Mouse (Mus musculus): ENCODE measurements around the gene Gm13539. TPM values are rescaled to one million over a fixed set of nuclear protein-coding genes. Genes with fewer than 3 reads are reported as not detected.

The Gm13539 gene
- polyA plus RNA-seq, 1 experiment from 2014 or later = not detected

Other genes starting within 250 kb of the Gm13539 start
- gene Traf2, start 235.3 kb upstream of the Gm13539 start, polyA plus RNA-seq (2014; fragmentation: Nextera tagmentation; extraction: Ambion mirVana) = 12.6 and 14.8 TPM in 2 replicates
- 373 and 390 TPM in 2 replicates for gene Edf1, start 224.4 kb upstream of the Gm13539 start, polyA plus RNA-seq (2014; fragmentation: Nextera tagmentation; extraction: Ambion mirVana)
- gene Mamdc4, start 207.4 kb upstream of the Gm13539 start, polyA plus RNA-seq (2014; fragmentation: Nextera tagmentation; extraction: Ambion mirVana) = 2.2 and 2.3 TPM in 2 replicates
- 184 and 209 TPM in 2 replicates for gene Phpt1, start 207.0 kb upstream of the Gm13539 start, polyA plus RNA-seq (2014; fragmentation: Nextera tagmentation; extraction: Ambion mirVana)
- gene Ajm1, start 200.5 kb upstream of the Gm13539 start, polyA plus RNA-seq (2014; fragmentation: Nextera tagmentation; extraction: Ambion mirVana) = 8.1 and 13.3 TPM in 2 replicates
- 64.2 and 66.6 TPM in 2 replicates for gene Rabl6, start 173.7 kb upstream of the Gm13539 start, polyA plus RNA-seq (2014; fragmentation: Nextera tagmentation; extraction: Ambion mirVana)
- gene Ccdc183, start 164.6 kb upstream of the Gm13539 start, polyA plus RNA-seq (2014; fragmentation: Nextera tagmentation; extraction: Ambion mirVana) = 0.33 and 0.43 TPM in 2 replicates
- gene Tmem141, start 160.3 kb upstream of the Gm13539 start, polyA plus RNA-seq (2014; fragmentation: Nextera tagmentation; extraction: Ambion mirVana) = 48.5 and 55.3 TPM in 2 replicates
- 0.63 and 3.3 TPM in 2 replicates for gene Fcna, start 154.2 kb upstream of the Gm13539 start, polyA plus RNA-seq (2014; fragmentation: Nextera tagmentation; extraction: Ambion mirVana)
- not detected in 2 replicates for gene Lcn8, start 129.1 kb upstream of the Gm13539 start, polyA plus RNA-seq (2014; fragmentation: Nextera tagmentation; extraction: Ambion mirVana)
- gene Lcn5, start 124.3 kb upstream of the Gm13539 start, polyA plus RNA-seq (2014; fragmentation: Nextera tagmentation; extraction: Ambion mirVana) = not detected in 2 replicates
- not detected in 2 replicates for gene Lcn6, start 105.5 kb upstream of the Gm13539 start, polyA plus RNA-seq (2014; fragmentation: Nextera tagmentation; extraction: Ambion mirVana)
- not detected in 2 replicates for gene Lcn10, start 99.5 kb upstream of the Gm13539 start, polyA plus RNA-seq (2014; fragmentation: Nextera tagmentation; extraction: Ambion mirVana)
- gene Obp2a, start 82.2 kb upstream of the Gm13539 start, polyA plus RNA-seq (2014; fragmentation: Nextera tagmentation; extraction: Ambion mirVana) = not detected in 2 replicates
- gene Bmyc, start 75.5 kb upstream of the Gm13539 start, polyA plus RNA-seq (2014; fragmentation: Nextera tagmentation; extraction: Ambion mirVana) = 138 and 160 TPM in 2 replicates
- not detected in 2 replicates for gene Obp2b, start 45.2 kb upstream of the Gm13539 start, polyA plus RNA-seq (2014; fragmentation: Nextera tagmentation; extraction: Ambion mirVana)
- not detected in 2 replicates for gene Lcn3, start 16.7 kb upstream of the Gm13539 start, polyA plus RNA-seq (2014; fragmentation: Nextera tagmentation; extraction: Ambion mirVana)
- gene Lcn11, start 5.2 kb upstream of the Gm13539 start, polyA plus RNA-seq (2014; fragmentation: Nextera tagmentation; extraction: Ambion mirVana) = not detected in 2 replicates
- not detected in 2 replicates for gene Glt6d1, start 33.6 kb downstream of the Gm13539 start, polyA plus RNA-seq (2014; fragmentation: Nextera tagmentation; extraction: Ambion mirVana)
- gene Lcn9, start 40.9 kb downstream of the Gm13539 start, polyA plus RNA-seq (2014; fragmentation: Nextera tagmentation; extraction: Ambion mirVana) = not detected in 2 replicates
- not detected in 2 replicates for gene Sohlh1, start 65.0 kb downstream of the Gm13539 start, polyA plus RNA-seq (2014; fragmentation: Nextera tagmentation; extraction: Ambion mirVana)
- 18.9 and 22.9 TPM in 2 replicates for gene Kcnt1, start 81.5 kb downstream of the Gm13539 start, polyA plus RNA-seq (2014; fragmentation: Nextera tagmentation; extraction: Ambion mirVana)
- gene Camsap1, start 201.0 kb downstream of the Gm13539 start, polyA plus RNA-seq (2014; fragmentation: Nextera tagmentation; extraction: Ambion mirVana) = 73.4 and 90.1 TPM in 2 replicates
- gene Ubac1, start 239.5 kb downstream of the Gm13539 start, polyA plus RNA-seq (2014; fragmentation: Nextera tagmentation; extraction: Ambion mirVana) = 154 and 155 TPM in 2 replicates